Mouse (Mus musculus): ENCODE measurements around the gene Oaz2.

DNA sequence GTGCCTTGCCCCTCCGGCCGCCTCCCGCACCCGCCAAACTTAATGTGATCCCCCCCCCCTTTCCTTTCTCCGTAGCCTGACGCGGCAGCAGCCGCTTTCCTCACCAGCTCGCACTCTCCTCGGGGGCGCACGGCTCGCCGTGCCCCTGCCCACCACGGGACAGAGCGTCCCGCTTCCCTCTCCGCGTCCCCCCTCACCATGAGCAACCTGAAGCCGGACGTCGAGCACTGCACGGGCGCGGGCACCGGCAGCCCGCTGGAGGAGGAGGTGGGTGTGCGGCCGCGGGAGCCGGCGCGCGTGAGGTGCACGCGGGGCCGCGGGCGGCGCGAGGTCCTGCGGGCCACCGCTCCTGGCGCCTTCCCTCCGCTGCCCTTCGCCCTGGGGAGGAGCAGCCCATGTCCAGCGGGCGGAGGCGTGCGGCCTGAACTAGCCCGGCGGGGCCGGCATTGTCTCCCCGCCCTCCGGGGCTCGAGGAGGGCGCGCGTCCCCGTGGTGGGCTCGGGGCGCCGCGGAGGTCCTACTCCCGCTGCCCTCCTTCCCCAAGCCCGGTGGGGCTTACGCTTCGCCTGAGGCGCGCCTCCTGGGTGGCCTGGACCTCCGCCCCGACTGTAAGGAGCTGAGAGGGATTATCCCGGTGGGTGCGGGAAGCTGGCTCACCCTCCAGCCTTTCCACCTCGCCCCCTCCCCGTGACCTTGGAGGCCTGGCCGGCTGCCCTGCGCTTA lies 37.0 kb upstream of the Oaz2 start:
- TF ChIP-seq CTCF (IDR thresholded peaks at IDR 0.05; ENCODE audit: low read depth) (no peak), EP300 (IDR thresholded peaks at IDR 0.05; ENCODE audit: low read depth) (no peak)

All from liver, embryonic 14.5 days (tissue).